10 mouse cellular contexts compared by ENCODE assay signal in the genomic region with DNA sequence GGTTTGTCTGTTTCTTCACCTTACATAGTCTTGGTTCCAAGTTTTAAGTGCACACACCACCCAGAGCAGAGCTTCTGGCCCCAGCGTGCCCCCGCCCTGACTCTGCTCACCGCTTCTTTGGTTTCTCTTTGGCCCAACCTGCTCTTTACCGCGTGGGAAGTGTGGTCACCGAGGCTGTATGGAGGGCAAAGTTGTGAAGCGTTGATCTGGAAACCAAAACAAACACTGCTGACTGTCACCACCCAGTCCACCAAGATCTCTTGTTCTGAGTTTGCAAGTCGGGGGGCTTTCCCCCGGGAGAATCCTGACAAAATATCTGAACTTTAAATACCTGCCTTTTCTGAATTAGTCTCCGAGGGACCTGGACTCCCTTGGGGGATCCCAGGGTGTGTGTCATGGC. TPM values are rescaled to one million over a fixed set of nuclear protein-coding genes. Genes with fewer than 3 reads are reported as not detected.
DNase-seq lines count a peak whose midpoint lies in the region; ATAC-seq lines count a peak whose summit lies in the region.
"Had no signal": no experiment of that assay in that cellular context is flagged by ENCODE, and none has a peak within 500 bp of the region (broad histone marks: within the 10 kb centered on the region; RNA-seq: fewer than 3 reads in every experiment).

No protein-coding gene starts in this region.

- peaks cover 59% of the 10 kb centered on the region for H3K4me1 ChIP-seq in limb, embryonic 11.5 days (ENCODE audit: control insufficient read depth, insufficient read depth, low read length)
- H3K4me1 ChIP-seq in limb, embryonic 10.5 days = peaks cover 92% of the 10 kb centered on the region
- peaks cover 84% of the 10 kb centered on the region for H3K4me1 ChIP-seq in neural tube, embryonic 15.5 days

- 0 out of 2 replicates have a peak overlapping the region, but pooled peaks have one; percentile 5 for H3K9ac ChIP-seq in limb, embryonic 11.5 days (ENCODE audit: low read length)
- no peak overlapping the region for H3K9ac ChIP-seq in neural tube, embryonic 15.5 days (replicated peaks)

- ATAC-seq in limb, embryonic 11.5 days (ENCODE audit: insufficient number of reproducible peaks, low FRiP score, low TSS enrichment, low read depth) = no peak
- ATAC-seq in neural tube, embryonic 15.5 days (ENCODE audit: low FRiP score) = no peak

- H3K27me3 ChIP-seq in limb, embryonic 11.5 days (ENCODE audit: control insufficient read depth, insufficient read depth, low read length) = no peaks in the 10 kb centered on the region
- H3K27me3 ChIP-seq in limb, embryonic 10.5 days (ENCODE audit: low read depth, poor library complexity, severe bottlenecking) = no peaks in the 10 kb centered on the region
- no peaks in the 10 kb centered on the region for H3K27me3 ChIP-seq in neural tube, embryonic 15.5 days (replicated peaks)

- no peak overlapping the region for H3K4me3 ChIP-seq in limb, embryonic 11.5 days (ENCODE audit: low read depth, low read length)
- no peak overlapping the region for H3K4me3 ChIP-seq in limb, embryonic 10.5 days
- no peak overlapping the region for H3K4me3 ChIP-seq in neural tube, embryonic 15.5 days (replicated peaks)
- H3K4me3 ChIP-seq: erythroblast, embryonic 14.5 days had no signal

- no peaks in the 10 kb centered on the region for H3K9me3 ChIP-seq in limb, embryonic 11.5 days (ENCODE audit: control insufficient read depth, low read length)
- H3K9me3 ChIP-seq in limb, embryonic 10.5 days (replicated peaks) = no peaks in the 10 kb centered on the region
- no peaks in the 10 kb centered on the region for H3K9me3 ChIP-seq in neural tube, embryonic 15.5 days (replicated peaks)

- 68% methylated on average over 10 of the region's 10 CpGs for WGBS in limb, embryonic 11.5 days
- 75% methylated on average over 10 of the region's 10 CpGs for WGBS in limb, embryonic 10.5 days
- 53% methylated on average over 10 of the region's 10 CpGs for WGBS in neural tube, embryonic 15.5 days

- DNase-seq in cerebellum, adult 11 months = peak; percentile 17
- DNase-seq in cerebellum, adult 8-10 months = no peak
- DNase-seq in limb, embryonic 11.5 days (ENCODE audit: low spot score) = no peak
- DNase-seq in limb, embryonic 10.5 days (ENCODE audit: low spot score) = no peak
- peak; percentile 95 for DNase-seq in induced T-regulatory cell, adult 2 months (ENCODE audit: low read depth)
- no peak for DNase-seq in embryo, embryonic 10.5 days (ENCODE audit: low spot score)
- no peak for DNase-seq in layer of hippocampus, adult 9-10 months (ENCODE audit: low spot score)
- DNase-seq: adrenal gland, adult 8-10 months had no signal

- H3K36me3 ChIP-seq in limb, embryonic 11.5 days (ENCODE audit: control insufficient read depth, insufficient read depth, low read length) = no peaks in the 10 kb centered on the region
- H3K36me3 ChIP-seq in limb, embryonic 10.5 days = no peaks in the 10 kb centered on the region
- no peaks in the 10 kb centered on the region for H3K36me3 ChIP-seq in neural tube, embryonic 15.5 days

- no peak overlapping the region for H3K27ac ChIP-seq in limb, embryonic 11.5 days (replicated peaks; ENCODE audit: low read depth, low read length)
- no peak overlapping the region; the same call in 1 of the 2 replicates for H3K27ac ChIP-seq in limb, embryonic 10.5 days
- peak overlapping the region; percentile 78; the same call in 1 of the 2 replicates for H3K27ac ChIP-seq in neural tube, embryonic 15.5 days (replicated peaks)

- H3K4me2 ChIP-seq in limb, embryonic 11.5 days (ENCODE audit: low read depth, severe bottlenecking) = no peak overlapping the region
- peak overlapping the region; percentile 65 for H3K4me2 ChIP-seq in neural tube, embryonic 15.5 days

RNA-seq across cellular contexts. Expression of gene Gm21969, which starts 24.0 kb away (rescaled TPM):
- not detected in 2 replicates for polyA plus RNA-seq in limb, embryonic 11.5 days (2014; fragmentation: Nextera tagmentation; extraction: Ambion mirVana)
- polyA plus RNA-seq in limb, embryonic 10.5 days (2016; fragmentation: Nextera tagmentation; extraction: Ambion mirVana) = not detected in 2 replicates
- polyA plus RNA-seq in neural tube, embryonic 15.5 days (2015; fragmentation: Nextera tagmentation; extraction: Ambion mirVana) = not detected in 2 replicates

RNA-seq across cellular contexts. Expression of gene Aldh4a1, which starts 43.7 kb away (rescaled TPM):
- polyA plus RNA-seq in limb, embryonic 11.5 days (2014; fragmentation: Nextera tagmentation; extraction: Ambion mirVana) = 15.4 and 17.0 TPM in 2 replicates
- 25.5 and 26.0 TPM in 2 replicates for polyA plus RNA-seq in limb, embryonic 10.5 days (2016; fragmentation: Nextera tagmentation; extraction: Ambion mirVana)
- polyA plus RNA-seq in neural tube, embryonic 15.5 days (2015; fragmentation: Nextera tagmentation; extraction: Ambion mirVana) = 29.5 and 34.9 TPM in 2 replicates

RNA-seq across cellular contexts. Expression of gene Iffo2, which starts 48.7 kb away (rescaled TPM):
- 3.7 and 3.9 TPM in 2 replicates for polyA plus RNA-seq in limb, embryonic 11.5 days (2014; fragmentation: Nextera tagmentation; extraction: Ambion mirVana)
- polyA plus RNA-seq in limb, embryonic 10.5 days (2016; fragmentation: Nextera tagmentation; extraction: Ambion mirVana) = 2.8 and 4.1 TPM in 2 replicates
- 4.5 and 5.2 TPM in 2 replicates for polyA plus RNA-seq in neural tube, embryonic 15.5 days (2015; fragmentation: Nextera tagmentation; extraction: Ambion mirVana)
- polyA plus RNA-seq: erythroblast, embryonic 14.5 days had no signal

Comparison
In these comparisons a context has a peak if more than half of its experiments do, and no peak if none do; other contexts are left out.
1. DNase-seq: peak in cerebellum, adult 11 months (single experiment) and induced T-regulatory cell, adult 2 months (single experiment); none in cerebellum, adult 8-10 months (single experiment), limb, embryonic 11.5 days (single experiment), limb, embryonic 10.5 days (single experiment), embryo, embryonic 10.5 days (single experiment) and layer of hippocampus, adult 9-10 months (single experiment).